Mouse (Mus musculus) neural tube, embryonic 14.5 days (tissue): ENCODE data around the gene Kras. TPM values are rescaled to one million over a fixed set of nuclear protein-coding genes. Genes with fewer than 3 reads are reported as not detected.

Source experiments
- ATAC-seq: fragments of 200-750 bp; cut with Nextera tagmentation; 2 replicates; pipeline ENCODE4 v1.8.0; 2017; ENCODE audit warnings: low read depth, mild to moderate bottlenecking, moderate TSS enrichment, moderate library complexity
- H3K27ac ChIP-seq: fragments of 300-500 bp; sonication (generic); 2 replicates; pipeline ENCODE4 v1.5.1; 2014; ENCODE audit warnings: low read depth, mild to moderate bottlenecking, control low read depth, low read length, moderate library complexity, mixed read lengths
- H3K27me3 ChIP-seq: fragments of 300-500 bp; sonication (generic); 2 replicates; pipeline ENCODE4 v1.6.1; 2014; ENCODE audit warnings: low read length; ENCODE audit not compliant: control insufficient read depth, insufficient read depth
- H3K36me3 ChIP-seq: fragments of 300-500 bp; sonication (generic); 2 replicates; pipeline ENCODE4 v1.6.1; 2014; ENCODE audit warnings: low read length, mixed read lengths; ENCODE audit not compliant: control insufficient read depth, insufficient read depth
- H3K4me1 ChIP-seq: fragments of 300-500 bp; sonication (generic); 2 replicates; pipeline ENCODE4 v1.6.1; 2014; ENCODE audit warnings: low read length; ENCODE audit not compliant: control insufficient read depth, insufficient read depth
- H3K4me2 ChIP-seq: fragments of 300-500 bp; sonication (generic); 2 replicates; pipeline ENCODE4 v1.6.1; 2014; ENCODE audit warnings: mild to moderate bottlenecking, low read depth, low read length, control low read depth
- H3K4me3 ChIP-seq: fragments of 300-500 bp; sonication (generic); 2 replicates; pipeline ENCODE4 v1.5.1; 2014; ENCODE audit warnings: low read depth, low read length, control low read depth, mixed read lengths
- H3K9ac ChIP-seq: fragments of 300-500 bp; sonication (generic); replicated peaks from 2 replicates; pipeline ENCODE4 v1.6.1; 2014; ENCODE audit warnings: low read depth, mild to moderate bottlenecking, control low read depth, low read length, mixed read lengths
- H3K9me3 ChIP-seq: fragments of 300-500 bp; sonication (generic); 2 replicates; pipeline ENCODE4 v1.6.1; 2016; ENCODE audit warnings: low read length; ENCODE audit not compliant: control insufficient read depth
- WGBS: fragments of 180-500 bp; shearing (Covaris S2); extraction: QIAGEN DNeasy Blood & Tissue Kit; methylation state at CpG from one replicate; pipeline ENCODE4 v1.1.7; 2014; 5-methylcytosine and 5-hydroxymethylcytosine counted together
- polyA plus RNA-seq: library from polyadenylated mRNA; unstranded; fragments of >200 nt; fragmentation: Nextera tagmentation; extraction: Ambion mirVana; gene quantifications from 2 replicates; pipeline ENCODE4 v1.2.1, GENCODE M21; 2014

Kras gene
- polyA plus RNA-seq, 1 experiment from 2014 or later: 113 TPM

GRCm38 (mm10) chr6:145210056-145210680 lies 39.9 kb downstream of the Kras start:
- Histone ChIP-seq H3K27me3 (no peaks in the 10 kb centered on the region), H3K4me1 (peaks cover 10% of the 10 kb centered on the region), H3K9ac (no peak overlapping the region), H3K9me3 (no peaks in the 10 kb centered on the region), H3K36me3 (no peaks in the 10 kb centered on the region), H3K27ac (peak overlapping the region; percentile 2; the same call in 1 of the 2 replicates), H3K4me3 (peak overlapping the region; percentile 23), H3K4me2 (peak overlapping the region; percentile 46)
- 32% methylated on average over 8 of the region's 8 CpGs for WGBS
- ATAC-seq: no peak

- 74% methylated on average over 10 of the region's 10 CpGs for WGBS
- Histone ChIP-seq H3K4me3 (no peak overlapping the region), H3K4me2 (no peak overlapping the region), H3K4me1 (no peaks in the 10 kb centered on the region), H3K9ac (no peak overlapping the region), H3K36me3 (no peaks in the 10 kb centered on the region), H3K27me3 (no peaks in the 10 kb centered on the region), H3K27ac (no peak overlapping the region), H3K9me3 (no peaks in the 10 kb centered on the region)
- ATAC-seq: no peak
Measured at GRCm38 (mm10) chr6:145205142-145205541, 44.9 kb downstream of the Kras start.

GRCm38 (mm10) chr6:145204440-145204839 lies 45.6 kb downstream of the Kras start:
- 92% methylated on average over 6 of the region's 6 CpGs for WGBS
- Histone ChIP-seq H3K4me3 (no peak overlapping the region), H3K27me3 (no peaks in the 10 kb centered on the region), H3K4me1 (no peaks in the 10 kb centered on the region), H3K4me2 (no peak overlapping the region), H3K27ac (no peak overlapping the region), H3K9ac (no peak overlapping the region), H3K36me3 (no peaks in the 10 kb centered on the region), H3K9me3 (no peaks in the 10 kb centered on the region)
- ATAC-seq: no peak

GRCm38 (mm10) chr6:145202432-145203125 lies 47.5 kb downstream of the Kras start:
- Histone ChIP-seq H3K4me2 (no peak overlapping the region), H3K27me3 (no peaks in the 10 kb centered on the region), H3K9ac (no peak overlapping the region), H3K4me1 (no peaks in the 10 kb centered on the region), H3K36me3 (no peaks in the 10 kb centered on the region), H3K27ac (no peak overlapping the region), H3K9me3 (no peaks in the 10 kb centered on the region), H3K4me3 (no peak overlapping the region)
- ATAC-seq: no peak
- 87% methylated on average over 13 of the region's 13 CpGs for WGBS

- no peaks in the 10 kb centered on the region for H3K36me3 ChIP-seq
- H3K27ac ChIP-seq: no peak overlapping the region
- no peaks in the 10 kb centered on the region for H3K4me1 ChIP-seq
- no peak overlapping the region for H3K4me2 ChIP-seq
- 96% methylated on average over 8 of the region's 8 CpGs for WGBS
- no peaks in the 10 kb centered on the region for H3K27me3 ChIP-seq
- no peak overlapping the region for H3K9ac ChIP-seq
- ATAC-seq: no peak
- H3K4me3 ChIP-seq: no peak overlapping the region
- no peaks in the 10 kb centered on the region for H3K9me3 ChIP-seq
Measured at GRCm38 (mm10) chr6:145197949-145198686, 51.9 kb downstream of the Kras start.

- H3K4me1 ChIP-seq: no peaks in the 10 kb centered on the region
- no peak overlapping the region for H3K9ac ChIP-seq
- no peak overlapping the region for H3K4me2 ChIP-seq
- no peaks in the 10 kb centered on the region for H3K36me3 ChIP-seq
- WGBS: 85% methylated on average over 11 of the region's 11 CpGs
- H3K27me3 ChIP-seq: no peaks in the 10 kb centered on the region
- H3K4me3 ChIP-seq: no peak overlapping the region
- H3K9me3 ChIP-seq: no peaks in the 10 kb centered on the region
- no peak overlapping the region for H3K27ac ChIP-seq
- ATAC-seq: no peak
Measured at GRCm38 (mm10) chr6:145193446-145193845, 56.6 kb downstream of the Kras start.

- Histone ChIP-seq H3K4me2 (no peak overlapping the region), H3K36me3 (no peaks in the 10 kb centered on the region), H3K27ac (no peak overlapping the region), H3K4me3 (no peak overlapping the region), H3K27me3 (no peaks in the 10 kb centered on the region), H3K4me1 (no peaks in the 10 kb centered on the region), H3K9ac (no peak overlapping the region), H3K9me3 (no peaks in the 10 kb centered on the region)
- ATAC-seq: no peak
- 93% methylated on average over 3 of the region's 3 CpGs for WGBS
Measured at GRCm38 (mm10) chr6:145193038-145193437, 57.0 kb downstream of the Kras start.

- Histone ChIP-seq H3K9ac (peak overlapping the region; percentile 32; the same call in 1 of the 2 replicates), H3K27me3 (no peaks in the 10 kb centered on the region), H3K36me3 (no peaks in the 10 kb centered on the region), H3K27ac (peak overlapping the region; percentile 66; the same call in 1 of the 2 replicates), H3K4me1 (no peaks in the 10 kb centered on the region), H3K9me3 (no peaks in the 10 kb centered on the region), H3K4me3 (peak overlapping the region; percentile 26), H3K4me2 (peak overlapping the region; percentile 41)
- 58% methylated on average over 27 of the region's 27 CpGs for WGBS
- peak; percentile 86 for ATAC-seq
Measured at GRCm38 (mm10) chr6:145187093-145188088, 62.6 kb downstream of the Kras start.
